Mouse (Mus musculus): ENCODE data around the gene Espn.

DNA sequence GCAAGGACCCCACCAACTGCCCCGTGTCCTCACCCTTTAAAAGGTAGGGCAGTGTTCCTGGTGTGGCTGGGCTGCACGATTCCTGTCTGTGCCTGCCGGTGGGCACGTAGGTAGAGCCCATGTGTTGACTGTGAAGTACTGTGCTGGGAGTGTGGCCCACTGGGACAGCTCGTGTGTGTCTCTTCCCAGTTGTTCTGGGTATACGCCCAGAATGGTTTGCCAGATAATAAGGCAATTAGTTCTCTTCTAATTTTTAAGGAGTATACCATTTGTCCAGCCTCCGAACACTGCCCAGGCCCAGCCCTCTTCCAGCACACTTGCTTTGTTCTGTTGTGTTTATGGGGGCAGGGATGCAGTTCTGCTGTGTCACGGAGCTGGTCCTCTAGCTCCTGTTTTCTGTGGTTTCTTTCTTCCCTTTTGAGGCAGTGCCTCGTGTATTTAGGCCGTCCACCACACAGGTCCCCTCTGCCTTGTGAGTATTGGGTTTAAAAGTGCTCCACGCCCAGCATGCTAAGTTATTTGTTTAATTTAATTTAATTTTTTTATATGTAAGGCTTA is 38.0 kb upstream of the Espn start:
- TF ChIP-seq POLR2A (IDR thresholded peaks at IDR 0.05; ENCODE audit: low read depth, low read length) (no peak), CTCF (conservative IDR thresholded peaks at IDR 0.05; ENCODE audit: insufficient read depth, insufficient read length, low read depth, low read length) (no peak)

Measured in kidney, adult 2 months (tissue).